Mouse (Mus musculus): ENCODE measurements around the gene Olfr535.
"Not testable (repeated sequence)": the region's sequence is repeated elsewhere in the genome, so short reads cannot be mapped to it uniquely, and the experiment has no call there.

Olfr535 gene

DNA sequence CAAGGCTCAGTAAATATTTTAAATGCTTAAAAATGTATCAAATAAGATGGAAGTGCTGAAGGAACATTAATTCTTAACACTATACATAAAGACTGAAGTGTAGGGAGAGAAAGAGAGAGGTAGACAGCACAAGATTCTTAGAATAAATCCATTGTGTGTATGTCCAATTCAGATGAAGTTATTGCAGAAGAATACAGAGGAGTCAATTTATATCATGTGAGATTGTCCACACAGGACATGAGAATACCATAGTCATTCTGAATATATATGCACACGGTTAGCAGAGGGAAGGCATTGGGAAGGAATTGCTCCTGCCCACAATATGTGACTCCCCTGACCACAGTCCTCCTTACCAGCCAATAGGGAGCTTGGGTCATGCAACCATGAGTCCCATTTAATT lies at the start of gene Olfr535:
Gene Olfr535 (plus strand): TSS at position 301 of the 400 bp plus-strand sequence.
- DNase-seq (ENCODE audit: low read depth, low spot score) = no peak

GRCm38 (mm10) chr7:140443141-140443540 lies 40.9 kb upstream of the Olfr535 start:
- no peak for DNase-seq (ENCODE audit: low read depth, low spot score)

DNA sequence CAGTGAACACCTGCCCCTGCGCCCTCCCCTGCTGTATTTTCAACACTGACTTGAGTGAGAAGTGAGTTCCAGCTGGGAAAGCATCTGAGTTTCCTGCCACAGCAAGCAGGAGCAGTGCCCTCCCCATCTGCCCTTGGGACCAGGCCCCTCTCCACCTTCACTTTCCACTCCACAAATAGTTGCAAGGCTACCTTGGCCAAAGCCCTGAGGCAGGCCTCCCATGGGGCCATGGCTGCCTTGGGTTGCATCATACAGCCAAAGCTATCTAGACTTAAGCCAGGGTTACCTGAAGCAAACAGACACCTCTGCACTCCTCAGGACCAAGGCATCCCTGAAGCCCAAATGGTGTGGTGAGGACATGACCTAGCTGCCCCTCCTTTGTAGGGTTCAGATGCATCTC lies 20.9 kb upstream of the Olfr535 start, which contains the start of gene Olfr533:
Gene Olfr533 (plus strand): TSS at position 301 of the 400 bp plus-strand sequence.
- not testable (repeated sequence) for DNase-seq (ENCODE audit: low read depth, low spot score)

- no peak for DNase-seq (ENCODE audit: low read depth, low spot score)
These were observed 6.1 kb upstream of the Olfr535 start for GRCm38 (mm10) chr7:140477886-140478285.

- DNase-seq (ENCODE audit: low read depth, low spot score) = no peak
These were observed 5.3 kb upstream of the Olfr535 start for GRCm38 (mm10) chr7:140478733-140479132.

- DNase-seq (ENCODE audit: low read depth, low spot score) = no peak
These were observed 5.0 kb downstream of the Olfr535 start for GRCm38 (mm10) chr7:140488981-140489380.

GRCm38 (mm10) chr7:140494231-140494630 lies 10.2 kb downstream of the Olfr535 start:
- DNase-seq (ENCODE audit: low read depth, low spot score) = no peak

GRCm38 (mm10) chr7:140494702-140495101 lies 10.7 kb downstream of the Olfr535 start:
- peak; percentile 2 for DNase-seq (ENCODE audit: low read depth, low spot score)

GRCm38 (mm10) chr7:140507346-140508021 lies 23.5 kb downstream of the Olfr535 start, which contains the start of gene Olfr536:
Olfr536 (minus strand) TSS chr7:140507396.
- not testable (repeated sequence) for DNase-seq (ENCODE audit: low read depth, low spot score)

- no peak for DNase-seq (ENCODE audit: low read depth, low spot score)
These were observed 55.7 kb downstream of the Olfr535 start for GRCm38 (mm10) chr7:140539746-140540145.
